Mouse (Mus musculus) granulocyte monocyte progenitor cell, adult 5-6 weeks (primary cell): ENCODE results near the gene Coa5. TPM values are rescaled to one million over a fixed set of nuclear protein-coding genes. Genes with fewer than 3 reads are reported as not detected.

Experiments
- ATAC-seq: replicated peaks from 2 replicates; pipeline ENCODE4 v1.8.0; 2016; ENCODE audit warnings: mild to moderate bottlenecking, moderate TSS enrichment, inconsistent platforms; ENCODE audit not compliant: poor library complexity, severe bottlenecking
- total RNA-seq, 2 experiments: library from RNA; stranded (forward) in 1 of 2; stranded (reverse) in 1 of 2; fragments of 200-712, 200-1000 nt in 1 of 2; fragments of >200 nt in 1 of 2; fragmentation: Nextera tagmentation in 1 of 2; gene quantifications; 2 replicates each; pipeline ENCODE4 v1.2.3; 2014 to 2017

Coa5 gene
- total RNA-seq, 2 experiments from 2014 or later = 69.1 to 79.4 TPM

- ATAC-seq = no peak
Measured at GRCm38 (mm10) chr1:37378095-37378494, 51.8 kb downstream of the Coa5 start.

- no peak for ATAC-seq
Measured at GRCm38 (mm10) chr1:37376751-37377150, 53.2 kb downstream of the Coa5 start.

- ATAC-seq = no peak
Measured at GRCm38 (mm10) chr1:37376177-37376576, 53.7 kb downstream of the Coa5 start.

- ATAC-seq = no peak
Measured at GRCm38 (mm10) chr1:37368768-37369385, 61.0 kb downstream of the Coa5 start.

- ATAC-seq = no peak
Measured at GRCm38 (mm10) chr1:37368125-37368524, 61.8 kb downstream of the Coa5 start.

Other genes with a start within 250 kb of the Coa5 start
- gene Cnga3, start 215.7 kb downstream of the Coa5 start, total RNA-seq (2014; fragmentation: Nextera tagmentation) = not detected in 2 replicates
- gene Cnga3, start 215.7 kb downstream of the Coa5 start, total RNA-seq (2017) = not detected in 2 replicates
- 10.2 and 13.9 TPM in 2 replicates for gene Inpp4a, start 130.2 kb downstream of the Coa5 start, total RNA-seq (2014; fragmentation: Nextera tagmentation)
- 5.6 and 7.0 TPM in 2 replicates for gene Inpp4a, start 130.2 kb downstream of the Coa5 start, total RNA-seq (2017)
- 61.0 and 68.8 TPM in 2 replicates for gene Unc50, start within 50 bp of the Coa5 start, total RNA-seq (2014; fragmentation: Nextera tagmentation)
- gene Unc50, start within 50 bp of the Coa5 start, total RNA-seq (2017) = 41.9 and 63.4 TPM in 2 replicates
- gene Mgat4a, start 110.9 kb upstream of the Coa5 start, total RNA-seq (2014; fragmentation: Nextera tagmentation) = 11.3 and 12.9 TPM in 2 replicates
- 12.9 and 16.0 TPM in 2 replicates for gene Mgat4a, start 110.9 kb upstream of the Coa5 start, total RNA-seq (2017)